Mouse (Mus musculus): Measurements from ENCODE around the gene Aire. TPM values are rescaled to one million over a fixed set of nuclear protein-coding genes. Genes with fewer than 3 reads are reported as not detected.

The Aire gene
- 0.95 and 1.5 TPM in 2 replicates for polyA plus RNA-seq (2014; fragmentation: Nextera tagmentation; extraction: Ambion mirVana)

- peak within 1 kb of the TSS; percentile 52 for H3K4me2 ChIP-seq
- no peaks in the 10 kb centered on the region for H3K9me3 ChIP-seq (ENCODE audit: low read depth, low read length)
- no peaks in the 10 kb centered on the region for H3K36me3 ChIP-seq (ENCODE audit: insufficient read depth)
- H3K9ac ChIP-seq = no peak within 1 kb of the TSS
- H3K27me3 ChIP-seq (ENCODE audit: insufficient read depth, low read length) = peaks cover 5% of the 10 kb centered on the region; the same call in 1 of the 2 replicates
- peak within 1 kb of the TSS; percentile 11; the same call in 1 of the 2 replicates for H3K4me3 ChIP-seq (ENCODE audit: low read depth, low read length)
- TF ChIP-seq CTCF (IDR thresholded peaks at IDR 0.05; ENCODE audit: low read depth) = peak; percentile 90
- H3K4me1 ChIP-seq (ENCODE audit: insufficient read depth) = 0 out of 2 replicates have a peak, but pooled peaks cover 2% of the 10 kb centered on the region
- H3K27ac ChIP-seq (ENCODE audit: low read depth) = no peak within 1 kb of the TSS
- DNase-seq (peak; percentile 75), ATAC-seq (ENCODE audit: insufficient read depth) (peak; percentile 55; the same call in 1 of the 2 replicates)
- WGBS = 2% methylated on average over 27 of the region's 27 CpGs
Measured at GRCm38 (mm10) chr10:78043406-78043836, at the start of gene Aire. Gene Aire, minus strand, starts transcription at chr10:78043610.

GRCm38 (mm10) chr10:78092725-78093029 lies 49.3 kb upstream of the Aire start:
- Histone ChIP-seq H3K27ac (ENCODE audit: low read depth) (no peak overlapping the region), H3K4me3 (ENCODE audit: low read depth, low read length) (no peak overlapping the region), H3K4me2 (no peak overlapping the region), H3K9me3 (ENCODE audit: low read depth, low read length) (no peaks in the 10 kb centered on the region), H3K4me1 (ENCODE audit: insufficient read depth) (no peaks in the 10 kb centered on the region), H3K27me3 (ENCODE audit: insufficient read depth, low read length) (no peaks in the 10 kb centered on the region), H3K9ac (no peak overlapping the region), H3K36me3 (ENCODE audit: insufficient read depth) (no peaks in the 10 kb centered on the region)
- WGBS = 83% methylated on average over 13 of the region's 13 CpGs
- TF ChIP-seq CTCF (IDR thresholded peaks at IDR 0.05; ENCODE audit: low read depth) = no peak
- DNase-seq (no peak), ATAC-seq (ENCODE audit: insufficient read depth) (no peak)

GRCm38 (mm10) chr10:78091865-78092724 lies 48.7 kb upstream of the Aire start:
- H3K9me3 ChIP-seq (ENCODE audit: low read depth, low read length) = no peaks in the 10 kb centered on the region
- no peak for TF ChIP-seq CTCF (IDR thresholded peaks at IDR 0.05; ENCODE audit: low read depth)
- no peaks in the 10 kb centered on the region for H3K36me3 ChIP-seq (ENCODE audit: insufficient read depth)
- no peaks in the 10 kb centered on the region for H3K4me1 ChIP-seq (ENCODE audit: insufficient read depth)
- 81% methylated on average over 23 of the region's 23 CpGs for WGBS
- DNase-seq (no peak), ATAC-seq (ENCODE audit: insufficient read depth) (no peak)
- H3K27ac ChIP-seq (ENCODE audit: low read depth) = no peak overlapping the region
- H3K4me2 ChIP-seq = no peak overlapping the region
- no peak overlapping the region for H3K4me3 ChIP-seq (ENCODE audit: low read depth, low read length)
- no peak overlapping the region for H3K9ac ChIP-seq
- H3K27me3 ChIP-seq (ENCODE audit: insufficient read depth, low read length) = no peaks in the 10 kb centered on the region

- Histone ChIP-seq H3K27ac (ENCODE audit: low read depth) (no peak overlapping the region), H3K36me3 (ENCODE audit: insufficient read depth) (no peaks in the 10 kb centered on the region), H3K4me2 (no peak overlapping the region), H3K9ac (no peak overlapping the region), H3K9me3 (ENCODE audit: low read depth, low read length) (no peaks in the 10 kb centered on the region), H3K4me3 (ENCODE audit: low read depth, low read length) (no peak overlapping the region), H3K4me1 (ENCODE audit: insufficient read depth) (no peaks in the 10 kb centered on the region), H3K27me3 (ENCODE audit: insufficient read depth, low read length) (no peaks in the 10 kb centered on the region)
- TF ChIP-seq CTCF (IDR thresholded peaks at IDR 0.05; ENCODE audit: low read depth) = no peak
- DNase-seq (no peak), ATAC-seq (ENCODE audit: insufficient read depth) (no peak)
- 79% methylated on average over 4 of the region's 4 CpGs for WGBS
Measured at GRCm38 (mm10) chr10:78090706-78091491, 47.5 kb upstream of the Aire start.

- TF ChIP-seq CTCF (IDR thresholded peaks at IDR 0.05; ENCODE audit: low read depth) = no peak
- no peaks in the 10 kb centered on the region for H3K4me1 ChIP-seq (ENCODE audit: insufficient read depth)
- 48% methylated on average over 6 of the region's 6 CpGs for WGBS
- no peaks in the 10 kb centered on the region for H3K36me3 ChIP-seq (ENCODE audit: insufficient read depth)
- DNase-seq (no peak), ATAC-seq (ENCODE audit: insufficient read depth) (no peak)
- no peak overlapping the region for H3K4me3 ChIP-seq (ENCODE audit: low read depth, low read length)
- no peak overlapping the region for H3K4me2 ChIP-seq
- H3K9ac ChIP-seq = no peak overlapping the region
- no peak overlapping the region for H3K27ac ChIP-seq (ENCODE audit: low read depth)
- no peaks in the 10 kb centered on the region for H3K9me3 ChIP-seq (ENCODE audit: low read depth, low read length)
- no peaks in the 10 kb centered on the region for H3K27me3 ChIP-seq (ENCODE audit: insufficient read depth, low read length)
Measured at GRCm38 (mm10) chr10:78090246-78090645, 46.8 kb upstream of the Aire start.

- Histone ChIP-seq H3K4me1 (ENCODE audit: insufficient read depth) (no peaks in the 10 kb centered on the region), H3K9me3 (ENCODE audit: low read depth, low read length) (no peaks in the 10 kb centered on the region), H3K4me2 (no peak overlapping the region), H3K9ac (no peak overlapping the region), H3K4me3 (ENCODE audit: low read depth, low read length) (no peak overlapping the region), H3K36me3 (ENCODE audit: insufficient read depth) (no peaks in the 10 kb centered on the region), H3K27me3 (ENCODE audit: insufficient read depth, low read length) (no peaks in the 10 kb centered on the region), H3K27ac (ENCODE audit: low read depth) (no peak overlapping the region)
- DNase-seq (no peak), ATAC-seq (ENCODE audit: insufficient read depth) (no peak)
- no peak for TF ChIP-seq CTCF (IDR thresholded peaks at IDR 0.05; ENCODE audit: low read depth)
- whole genome bisulfite sequencing = 80% methylated on average over 6 of the region's 6 CpGs
Measured at GRCm38 (mm10) chr10:78087101-78087511, 43.7 kb upstream of the Aire start.
